Mouse (Mus musculus): ENCODE data around the gene Rtf1. TPM values are rescaled to one million over a fixed set of nuclear protein-coding genes. Genes with fewer than 3 reads are reported as not detected.

Rtf1 gene
- total RNA-seq, 2 experiments from 2014 or later, result 13.4 to 13.8 TPM

GRCm38 (mm10) chr2:119762276-119762675 lies 87.4 kb downstream of the Rtf1 start:
- ATAC-seq (replicated peaks; ENCODE audit: low FRiP score, poor library complexity, severe bottlenecking), result no peak

- ATAC-seq (replicated peaks; ENCODE audit: low FRiP score, poor library complexity, severe bottlenecking), result no peak
These were observed 89.1 kb downstream of the Rtf1 start for GRCm38 (mm10) chr2:119763924-119764323.

- no peak for ATAC-seq (replicated peaks; ENCODE audit: low FRiP score, poor library complexity, severe bottlenecking)
These were observed 92.4 kb downstream of the Rtf1 start for GRCm38 (mm10) chr2:119767246-119767645.

Other genes starting within 250 kb of the Rtf1 start
- 8.6 and 10.9 TPM in 2 replicates for gene Ino80, start 197.4 kb upstream of the Rtf1 start, total RNA-seq (2015; ENCODE audit: low replicate concordance)
- 6.6 and 7.6 TPM in 2 replicates for gene Ino80, start 197.4 kb upstream of the Rtf1 start, total RNA-seq (2017; ENCODE audit: low replicate concordance)
- gene Exd1, start 127.4 kb upstream of the Rtf1 start, total RNA-seq (2015; ENCODE audit: low replicate concordance), result not detected in 2 replicates
- gene Exd1, start 127.4 kb upstream of the Rtf1 start, total RNA-seq (2017; ENCODE audit: low replicate concordance), result not detected in 2 replicates
- 84.4 and 108 TPM in 2 replicates for gene Chp1, start 127.4 kb upstream of the Rtf1 start, total RNA-seq (2015; ENCODE audit: low replicate concordance)
- gene Chp1, start 127.4 kb upstream of the Rtf1 start, total RNA-seq (2017; ENCODE audit: low replicate concordance), result 111 and 170 TPM in 2 replicates
- 111 and 117 TPM in 2 replicates for gene Nusap1, start 56.8 kb upstream of the Rtf1 start, total RNA-seq (2015; ENCODE audit: low replicate concordance)
- 137 and 150 TPM in 2 replicates for gene Nusap1, start 56.8 kb upstream of the Rtf1 start, total RNA-seq (2017; ENCODE audit: low replicate concordance)
- 32.4 and 64.9 TPM in 2 replicates for gene Oip5, start 56.6 kb upstream of the Rtf1 start, total RNA-seq (2015; ENCODE audit: low replicate concordance)
- gene Oip5, start 56.6 kb upstream of the Rtf1 start, total RNA-seq (2017; ENCODE audit: low replicate concordance), result 62.0 and 66.3 TPM in 2 replicates
- 13.4 and 20.8 TPM in 2 replicates for gene Ndufaf1, start 12.2 kb upstream of the Rtf1 start, total RNA-seq (2015; ENCODE audit: low replicate concordance)
- gene Ndufaf1, start 12.2 kb upstream of the Rtf1 start, total RNA-seq (2017; ENCODE audit: low replicate concordance), result 3.3 and 7.3 TPM in 2 replicates
- gene Itpka, start 67.3 kb downstream of the Rtf1 start, total RNA-seq (2015; ENCODE audit: low replicate concordance), result not detected in 2 replicates
- gene Itpka, start 67.3 kb downstream of the Rtf1 start, total RNA-seq (2017; ENCODE audit: low replicate concordance), result not detected in 2 replicates
- not detected in 2 replicates for gene Ltk, start 85.4 kb downstream of the Rtf1 start, total RNA-seq (2015; ENCODE audit: low replicate concordance)
- not detected in 2 replicates for gene Ltk, start 85.4 kb downstream of the Rtf1 start, total RNA-seq (2017; ENCODE audit: low replicate concordance)
- 1.3 and 2.7 TPM in 2 replicates for gene Rpap1, start 112.5 kb downstream of the Rtf1 start, total RNA-seq (2015; ENCODE audit: low replicate concordance)
- 0.51 and 0.84 TPM in 2 replicates for gene Rpap1, start 112.5 kb downstream of the Rtf1 start, total RNA-seq (2017; ENCODE audit: low replicate concordance)
- gene Tyro3, start 122.7 kb downstream of the Rtf1 start, total RNA-seq (2015; ENCODE audit: low replicate concordance), result not detected in 2 replicates
- gene Tyro3, start 122.7 kb downstream of the Rtf1 start, total RNA-seq (2017; ENCODE audit: low replicate concordance), result not detected in 2 replicates
- 11.1 and 23.2 TPM in 2 replicates for gene Mga, start 222.2 kb downstream of the Rtf1 start, total RNA-seq (2015; ENCODE audit: low replicate concordance)
- gene Mga, start 222.2 kb downstream of the Rtf1 start, total RNA-seq (2017; ENCODE audit: low replicate concordance), result 10.3 and 20.8 TPM in 2 replicates

All from erythroblast, adult 5-6 weeks (primary cell).